Mouse (Mus musculus) stomach, postnatal 0 days (tissue): ENCODE measurements around the gene Fmn2. TPM values are rescaled to one million over a fixed set of nuclear protein-coding genes. Genes with fewer than 3 reads are reported as not detected.

Experiments used
- ATAC-seq: fragments of 200-750 bp; cut with Nextera tagmentation; 2 replicates; pipeline ENCODE4 v1.8.0; 2017; ENCODE audit not compliant: low FRiP score, low TSS enrichment
- DNase-seq: peaks from one replicate; pipeline ENCODE4 v3.0.0-alpha.2; 2016; ENCODE audit warnings: low spot score
- H3K27ac ChIP-seq: fragments of 300-500 bp; sonication (generic); replicated peaks from 2 replicates; pipeline ENCODE4 v1.5.1; 2014; ENCODE audit warnings: mild to moderate bottlenecking, control low read depth
- H3K27me3 ChIP-seq: fragments of 300-500 bp; sonication (generic); 2 replicates; pipeline ENCODE4 v1.6.1; 2014; ENCODE audit warnings: low read length; ENCODE audit not compliant: control insufficient read depth, insufficient read depth
- H3K36me3 ChIP-seq: fragments of 300-500 bp; sonication (generic); 2 replicates; pipeline ENCODE4 v1.6.1; 2014; ENCODE audit warnings: low read length, mixed read lengths; ENCODE audit not compliant: control insufficient read depth, insufficient read depth
- H3K4me1 ChIP-seq: fragments of 300-500 bp; sonication (generic); replicated peaks from 2 replicates; pipeline ENCODE4 v1.6.1; 2014; ENCODE audit warnings: antibody characterized with exemption; ENCODE audit not compliant: control insufficient read depth, insufficient read depth
- H3K4me2 ChIP-seq: fragments of 300-500 bp; sonication (generic); replicated peaks from 2 replicates; pipeline ENCODE4 v1.6.1; 2014; ENCODE audit warnings: low read depth, mild to moderate bottlenecking, control low read depth, moderate library complexity
- H3K4me3 ChIP-seq: fragments of 300-500 bp; sonication (generic); 2 replicates; pipeline ENCODE4 v1.5.1; 2014; ENCODE audit warnings: low read depth, low read length, control low read depth
- H3K9ac ChIP-seq: fragments of 300-500 bp; sonication (generic); 2 replicates; pipeline ENCODE4 v1.6.1; 2014; ENCODE audit warnings: mild to moderate bottlenecking, low read length, control low read depth, mixed read lengths
- H3K9me3 ChIP-seq: fragments of 300-500 bp; sonication (generic); 2 replicates; pipeline ENCODE4 v1.6.1; 2016; ENCODE audit warnings: low read length; ENCODE audit not compliant: control insufficient read depth
- CTCF ChIP-seq: IDR thresholded peaks from 2 replicates; pipeline ENCODE4 v1.5.1; 2016; ENCODE audit warnings: antibody characterized with exemption, low read depth, mild to moderate bottlenecking, moderate library complexity
- EP300 ChIP-seq: optimal IDR thresholded peaks from 2 replicates; pipeline ENCODE3; 2016; ENCODE audit warnings: antibody characterized with exemption
- WGBS: fragments of 180-500 bp; shearing (Covaris S2); extraction: QIAGEN DNeasy Blood & Tissue Kit; methylation state at CpG from one replicate; pipeline ENCODE4 v1.1.7; 2014; 5-methylcytosine and 5-hydroxymethylcytosine counted together
- polyA plus RNA-seq: library from polyadenylated mRNA; unstranded; fragments of >200 nt; fragmentation: Nextera tagmentation; extraction: Ambion mirVana; gene quantifications from 2 replicates; pipeline ENCODE4 v1.2.1, GENCODE M21; 2015

Fmn2 gene
- polyA plus RNA-seq, 1 experiment from 2014 or later, result 0.67 TPM

- Histone ChIP-seq H3K9me3 (no peaks in the 10 kb centered on the region), H3K27me3 (no peaks in the 10 kb centered on the region), H3K4me1 (no peaks in the 10 kb centered on the region), H3K4me3 (no peak overlapping the region), H3K9ac (no peak overlapping the region), H3K4me2 (no peak overlapping the region), H3K36me3 (no peaks in the 10 kb centered on the region), H3K27ac (no peak overlapping the region)
- DNase-seq (no peak), ATAC-seq (no peak)
- no peak for TF ChIP-seq EP300
- no peak for TF ChIP-seq CTCF
- WGBS, result 83% methylated on average over 6 of the region's 6 CpGs
Measured at GRCm38 (mm10) chr1:174598226-174598625, 96.6 kb downstream of the Fmn2 start.

- Histone ChIP-seq H3K36me3 (no peaks in the 10 kb centered on the region), H3K4me2 (no peak overlapping the region), H3K27me3 (no peaks in the 10 kb centered on the region), H3K4me1 (no peaks in the 10 kb centered on the region), H3K9ac (no peak overlapping the region), H3K4me3 (no peak overlapping the region), H3K27ac (no peak overlapping the region), H3K9me3 (no peaks in the 10 kb centered on the region)
- no peak for DNase-seq
- TF ChIP-seq CTCF (no peak), EP300 (no peak)
- 92% methylated on average over 2 of the region's 2 CpGs for WGBS
- no peak for ATAC-seq
Measured at GRCm38 (mm10) chr1:174600041-174600440, 98.4 kb downstream of the Fmn2 start.

- Histone ChIP-seq H3K4me1 (no peaks in the 10 kb centered on the region), H3K4me3 (no peak overlapping the region), H3K9me3 (no peaks in the 10 kb centered on the region), H3K27ac (no peak overlapping the region), H3K27me3 (no peaks in the 10 kb centered on the region), H3K4me2 (no peak overlapping the region), H3K9ac (no peak overlapping the region), H3K36me3 (no peaks in the 10 kb centered on the region)
- WGBS, result 32% methylated on average over 1 of the region's 1 CpGs
- ATAC-seq, result no peak
- DNase-seq, result no peak
- no peak for TF ChIP-seq CTCF
Measured at GRCm38 (mm10) chr1:174600620-174601019, 99.0 kb downstream of the Fmn2 start.

- WGBS, result 39% methylated on average over 4 of the region's 4 CpGs
Measured at GRCm38 (mm10) chr1:174617368-174617767, 115.7 kb downstream of the Fmn2 start.

GRCm38 (mm10) chr1:174621512-174621911, 119.9 kb downstream of the Fmn2 start:
- Histone ChIP-seq H3K36me3 (no peaks in the 10 kb centered on the region), H3K9me3 (no peaks in the 10 kb centered on the region), H3K4me2 (no peak overlapping the region), H3K27me3 (no peaks in the 10 kb centered on the region), H3K27ac (no peak overlapping the region), H3K4me1 (no peaks in the 10 kb centered on the region), H3K4me3 (no peak overlapping the region), H3K9ac (no peak overlapping the region)
- WGBS, result 31% methylated on average over 1 of the region's 1 CpGs
- TF ChIP-seq CTCF (no peak), EP300 (no peak)
- ATAC-seq (no peak), DNase-seq (no peak)

More at GRCm38 (mm10) chr1:174617368-174617767, 115.7 kb downstream of the Fmn2 start:
- Histone ChIP-seq H3K4me3 (no peak overlapping the region), H3K36me3 (no peaks in the 10 kb centered on the region), H3K27me3 (no peaks in the 10 kb centered on the region), H3K4me2 (no peak overlapping the region), H3K9ac (no peak overlapping the region), H3K9me3 (no peaks in the 10 kb centered on the region), H3K4me1 (no peaks in the 10 kb centered on the region), H3K27ac (no peak overlapping the region)
- ATAC-seq, result no peak
- DNase-seq, result no peak
- TF ChIP-seq CTCF, result no peak
- no peak for TF ChIP-seq EP300

- Histone ChIP-seq H3K9me3 (no peaks in the 10 kb centered on the region), H3K9ac (no peak overlapping the region), H3K27ac (no peak overlapping the region), H3K36me3 (no peaks in the 10 kb centered on the region), H3K4me3 (no peak overlapping the region), H3K4me1 (no peaks in the 10 kb centered on the region), H3K4me2 (no peak overlapping the region), H3K27me3 (no peaks in the 10 kb centered on the region)
- 27% methylated on average over 3 of the region's 3 CpGs for WGBS
- no peak for TF ChIP-seq CTCF
- TF ChIP-seq EP300, result no peak
- DNase-seq (peak; percentile 18), ATAC-seq (no peak)
Measured at GRCm38 (mm10) chr1:174623054-174623453, 121.4 kb downstream of the Fmn2 start.
